Mouse (Mus musculus): ENCODE data around the gene Gm3854.

- TF ChIP-seq CTCF (IDR thresholded peaks at IDR 0.05; ENCODE audit: borderline replicate concordance, control insufficient read depth, extremely low read depth, insufficient read depth, low read length, poor library complexity) (no peak), POLR2A (IDR thresholded peaks at IDR 0.05; ENCODE audit: control insufficient read depth, extremely low read depth, insufficient read depth, low read length, poor library complexity) (no peak)
Observed at GRCm38 (mm10) chr7:6386995-6387394, 43.4 kb downstream of the Gm3854 start.
